Mouse (Mus musculus): ENCODE measurements around the gene Celsr1. TPM values are rescaled to one million over a fixed set of nuclear protein-coding genes. Genes with fewer than 3 reads are reported as not detected.

Gene Celsr1
- polyA plus RNA-seq, 1 experiment: 0.06 TPM

DNA sequence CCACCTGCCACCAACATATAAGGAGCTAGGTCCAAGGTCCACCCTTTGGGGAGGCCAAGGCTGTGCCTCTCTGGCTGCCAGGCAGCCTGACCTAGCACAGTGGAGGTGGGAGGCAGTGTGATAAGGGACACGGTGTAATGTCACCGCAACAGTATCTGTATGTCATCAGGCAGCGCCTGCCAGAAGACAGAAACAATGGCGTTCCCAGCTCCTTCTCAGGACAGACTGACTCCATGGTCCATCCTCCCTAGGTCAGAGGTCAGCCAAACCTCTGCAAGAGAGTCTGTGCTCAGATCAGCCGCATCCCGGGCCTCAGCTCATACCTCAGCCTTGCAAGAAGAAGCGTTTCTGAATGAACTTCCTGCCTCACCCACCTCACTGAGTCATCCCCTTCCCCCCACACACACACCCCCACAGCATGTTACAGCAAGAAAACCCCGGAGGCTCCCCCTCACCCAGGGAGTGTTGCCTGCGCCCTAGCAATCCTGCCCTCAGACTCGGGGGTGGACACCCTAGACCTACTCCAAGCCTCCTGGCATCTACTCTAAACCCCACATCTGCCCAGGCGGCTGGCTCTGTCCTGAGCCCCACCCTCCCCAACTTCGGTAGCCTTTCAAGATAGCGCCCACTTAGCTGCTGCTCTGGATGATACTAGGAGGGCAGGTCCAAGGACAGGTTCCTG lies 17.6 kb downstream of the Celsr1 start:
- Histone ChIP-seq H3K36me3 (ENCODE audit: control insufficient read depth, insufficient read depth) (no peaks in the 10 kb centered on the region), H3ac (ENCODE audit: control insufficient read depth, insufficient read length) (no peak overlapping the region), H3K4me2 (ENCODE audit: low read depth) (no peak overlapping the region), H3K4me3 (no peak overlapping the region), H3K27me3 (ENCODE audit: control insufficient read depth, insufficient read depth, insufficient read length) (peaks cover 6% of the 10 kb centered on the region), H3K79me2 (ENCODE audit: control insufficient read depth, insufficient read depth) (no peaks in the 10 kb centered on the region)
- TF ChIP-seq MYOG (IDR thresholded peaks at IDR 0.05; ENCODE audit: control insufficient read depth in 1 of 3, insufficient read depth in 1 of 3, insufficient read length in 2 of 3, low read depth in 2 of 3) (no peak), E2F4 (IDR thresholded peaks at IDR 0.05; ENCODE audit: insufficient read depth) (no peak), MAX (IDR thresholded peaks at IDR 0.05; ENCODE audit: low read depth) (no peak), TCF3 (IDR thresholded peaks at IDR 0.05; ENCODE audit: insufficient read length, low read depth) (no peak), TCF12 (IDR thresholded peaks at IDR 0.05; ENCODE audit: insufficient read depth, poor library complexity, severe bottlenecking) (no peak), CEBPB (IDR thresholded peaks at IDR 0.05; ENCODE audit: insufficient read depth, poor library complexity, severe bottlenecking) (no peak), SRF (IDR thresholded peaks at IDR 0.05; ENCODE audit: control insufficient read depth, insufficient read length, low read depth) (no peak), REST (IDR thresholded peaks at IDR 0.05; ENCODE audit: insufficient read depth, insufficient read length) (no peak), POLR2A (IDR thresholded peaks at IDR 0.05; ENCODE audit: insufficient read length, low read depth) (no peak), USF1 (IDR thresholded peaks at IDR 0.05; ENCODE audit: low read depth) (no peak), POLR2AphosphoS2 (IDR thresholded peaks at IDR 0.05; ENCODE audit: insufficient read length, low read depth) (no peak), MYOD1 (IDR thresholded peaks at IDR 0.05; ENCODE audit: control insufficient read depth in 1 of 3, insufficient read length in 2 of 3, low read depth in 2 of 3) (no peak)

DNA sequence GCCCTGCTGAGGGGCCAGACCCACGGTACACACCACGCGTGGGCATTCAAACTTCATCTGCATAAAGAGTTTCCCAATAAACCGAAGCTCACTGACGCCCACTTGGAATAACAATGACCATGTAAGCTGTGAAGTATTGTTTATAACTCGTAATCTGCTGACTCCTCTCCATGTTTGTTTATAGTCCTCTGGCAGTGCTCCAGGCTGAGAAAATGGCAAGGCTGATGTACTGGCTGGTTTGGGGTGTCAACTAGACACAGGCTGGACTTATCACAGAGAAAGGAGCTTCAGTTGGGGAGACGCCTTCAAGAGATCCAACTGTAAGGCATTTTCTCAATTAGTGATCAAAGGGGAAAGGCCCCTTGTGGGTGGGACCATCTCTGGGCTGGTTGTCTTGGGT lies 18.6 kb downstream of the Celsr1 start:
- H3K4me2 ChIP-seq (ENCODE audit: low read depth): no peak overlapping the region
- no peaks in the 10 kb centered on the region for H3K36me3 ChIP-seq (ENCODE audit: control insufficient read depth, insufficient read depth)
- H3ac ChIP-seq (ENCODE audit: control insufficient read depth, insufficient read length): no peak overlapping the region
- H3K79me2 ChIP-seq (ENCODE audit: control insufficient read depth, insufficient read depth): no peaks in the 10 kb centered on the region
- peaks cover 16% of the 10 kb centered on the region for H3K27me3 ChIP-seq (ENCODE audit: control insufficient read depth, insufficient read depth, insufficient read length)
- TF ChIP-seq MYOG (IDR thresholded peaks at IDR 0.05; ENCODE audit: control insufficient read depth in 1 of 3, insufficient read depth in 1 of 3, insufficient read length in 2 of 3, low read depth in 2 of 3) (no peak), TCF12 (IDR thresholded peaks at IDR 0.05; ENCODE audit: insufficient read depth, poor library complexity, severe bottlenecking) (no peak), SRF (IDR thresholded peaks at IDR 0.05; ENCODE audit: control insufficient read depth, insufficient read length, low read depth) (no peak)
- no peak overlapping the region for H3K4me3 ChIP-seq

DNA sequence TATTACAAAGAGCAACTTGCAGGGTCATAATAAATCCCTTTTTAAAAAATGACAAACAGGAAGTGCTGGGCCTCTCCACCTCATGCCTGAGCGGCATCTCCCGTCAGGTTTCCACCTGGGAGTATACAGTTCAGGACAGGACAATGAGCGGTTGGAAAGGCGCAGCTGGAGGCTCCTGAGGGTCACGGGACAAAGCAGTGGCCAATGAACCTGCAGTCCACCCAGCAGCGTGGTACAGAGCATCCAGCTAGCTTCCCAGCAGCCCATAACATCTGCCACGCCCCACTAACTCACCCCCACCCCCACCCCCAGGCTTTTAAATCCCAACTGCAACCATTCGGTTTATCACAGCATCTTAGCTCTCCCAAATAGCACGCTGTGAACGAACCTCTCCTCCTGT lies 19.9 kb downstream of the Celsr1 start:
- Histone ChIP-seq H3K36me3 (ENCODE audit: control insufficient read depth, insufficient read depth) (no peaks in the 10 kb centered on the region), H3K4me2 (ENCODE audit: low read depth) (no peak overlapping the region), H3K27me3 (ENCODE audit: control insufficient read depth, insufficient read depth, insufficient read length) (peaks cover 19% of the 10 kb centered on the region), H3K4me3 (no peak overlapping the region), H3ac (ENCODE audit: control insufficient read depth, insufficient read length) (no peak overlapping the region), H3K79me2 (ENCODE audit: control insufficient read depth, insufficient read depth) (no peaks in the 10 kb centered on the region)
- no peak for TF ChIP-seq POLR2A (IDR thresholded peaks at IDR 0.05; ENCODE audit: insufficient read length, low read depth)
- TF ChIP-seq SRF (IDR thresholded peaks at IDR 0.05; ENCODE audit: control insufficient read depth, insufficient read length, low read depth): no peak
- no peak for TF ChIP-seq USF1 (IDR thresholded peaks at IDR 0.05; ENCODE audit: low read depth)
- TF ChIP-seq TCF3 (IDR thresholded peaks at IDR 0.05; ENCODE audit: insufficient read length, low read depth): no peak
- TF ChIP-seq TCF12 (IDR thresholded peaks at IDR 0.05; ENCODE audit: insufficient read depth, poor library complexity, severe bottlenecking): no peak
- no peak for TF ChIP-seq MYOD1 (IDR thresholded peaks at IDR 0.05; ENCODE audit: control insufficient read depth in 1 of 3, insufficient read length in 2 of 3, low read depth in 2 of 3)
- TF ChIP-seq POLR2AphosphoS2 (IDR thresholded peaks at IDR 0.05; ENCODE audit: insufficient read length, low read depth): no peak
- TF ChIP-seq MAX (IDR thresholded peaks at IDR 0.05; ENCODE audit: low read depth): no peak
- TF ChIP-seq MYOG (IDR thresholded peaks at IDR 0.05; ENCODE audit: control insufficient read depth in 1 of 3, insufficient read depth in 1 of 3, insufficient read length in 2 of 3, low read depth in 2 of 3): no peak

DNA sequence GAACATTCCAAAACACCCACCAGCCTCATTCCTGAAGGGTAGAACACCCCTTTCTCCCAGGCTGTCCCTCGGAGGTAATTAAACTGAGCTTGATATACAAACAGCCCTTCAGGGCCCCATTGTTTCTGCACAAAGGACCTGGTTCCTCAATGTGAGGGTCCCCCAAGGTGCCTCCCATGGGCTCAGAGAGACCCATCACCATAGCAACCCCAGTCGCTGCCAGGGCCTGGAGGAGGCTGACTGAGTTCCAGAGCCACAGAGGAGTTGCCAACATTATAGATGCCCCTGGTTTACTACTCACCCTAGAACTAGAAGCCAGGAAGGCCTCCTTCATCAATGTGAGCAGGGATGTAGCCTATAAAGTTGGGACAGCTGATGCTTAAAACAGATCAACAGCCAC lies 20.4 kb downstream of the Celsr1 start:
- Histone ChIP-seq H3K79me2 (ENCODE audit: control insufficient read depth, insufficient read depth) (no peaks in the 10 kb centered on the region), H3ac (ENCODE audit: control insufficient read depth, insufficient read length) (no peak overlapping the region), H3K4me3 (no peak overlapping the region), H3K27me3 (ENCODE audit: control insufficient read depth, insufficient read depth, insufficient read length) (peaks cover 19% of the 10 kb centered on the region), H3K36me3 (ENCODE audit: control insufficient read depth, insufficient read depth) (no peaks in the 10 kb centered on the region), H3K4me2 (ENCODE audit: low read depth) (no peak overlapping the region)
- no peak for TF ChIP-seq REST (IDR thresholded peaks at IDR 0.05; ENCODE audit: insufficient read depth, insufficient read length)
- no peak for TF ChIP-seq SRF (IDR thresholded peaks at IDR 0.05; ENCODE audit: control insufficient read depth, insufficient read length, low read depth)
- no peak for TF ChIP-seq CEBPB (IDR thresholded peaks at IDR 0.05; ENCODE audit: insufficient read depth, poor library complexity, severe bottlenecking)
- no peak for TF ChIP-seq POLR2A (IDR thresholded peaks at IDR 0.05; ENCODE audit: insufficient read length, low read depth)
- no peak for TF ChIP-seq TCF3 (IDR thresholded peaks at IDR 0.05; ENCODE audit: insufficient read length, low read depth)
- no peak for TF ChIP-seq MYOG (IDR thresholded peaks at IDR 0.05; ENCODE audit: control insufficient read depth in 1 of 3, insufficient read depth in 1 of 3, insufficient read length in 2 of 3, low read depth in 2 of 3)
- no peak for TF ChIP-seq E2F4 (IDR thresholded peaks at IDR 0.05; ENCODE audit: insufficient read depth)
- TF ChIP-seq MAX (IDR thresholded peaks at IDR 0.05; ENCODE audit: low read depth): no peak
- TF ChIP-seq USF1 (IDR thresholded peaks at IDR 0.05; ENCODE audit: low read depth): no peak
- no peak for TF ChIP-seq POLR2AphosphoS2 (IDR thresholded peaks at IDR 0.05; ENCODE audit: insufficient read length, low read depth)
- no peak for TF ChIP-seq TCF12 (IDR thresholded peaks at IDR 0.05; ENCODE audit: insufficient read depth, poor library complexity, severe bottlenecking)
- TF ChIP-seq MYOD1 (IDR thresholded peaks at IDR 0.05; ENCODE audit: control insufficient read depth in 1 of 3, insufficient read length in 2 of 3, low read depth in 2 of 3): no peak

DNA sequence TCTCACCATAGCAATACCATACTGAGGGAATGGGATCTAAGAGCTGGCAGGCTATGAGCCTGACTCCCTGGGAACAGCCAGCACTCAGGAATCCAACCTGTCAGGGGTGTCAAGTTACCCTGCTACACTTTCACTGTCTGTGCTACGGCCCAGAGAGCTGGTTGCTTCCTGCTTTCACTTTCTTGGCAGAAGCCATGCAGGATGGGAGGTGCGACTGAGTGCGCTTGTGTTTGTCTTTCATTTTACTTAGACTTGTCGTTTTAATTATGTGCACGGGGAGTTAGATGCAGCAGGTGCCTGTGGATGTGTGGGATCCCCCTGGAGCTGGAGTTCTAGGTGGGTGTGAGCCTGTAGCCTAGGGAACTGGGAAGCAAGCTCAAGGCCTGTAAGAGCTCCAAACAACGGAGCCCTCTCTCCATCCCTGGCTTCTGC lies 25.9 kb downstream of the Celsr1 start:
- H3K36me3 ChIP-seq (ENCODE audit: control insufficient read depth, insufficient read depth): no peaks in the 10 kb centered on the region
- no peak for TF ChIP-seq USF1 (IDR thresholded peaks at IDR 0.05; ENCODE audit: low read depth)
- TF ChIP-seq TCF12 (IDR thresholded peaks at IDR 0.05; ENCODE audit: insufficient read depth, poor library complexity, severe bottlenecking): no peak
- TF ChIP-seq MAX (IDR thresholded peaks at IDR 0.05; ENCODE audit: low read depth): no peak
- TF ChIP-seq TCF3 (IDR thresholded peaks at IDR 0.05; ENCODE audit: insufficient read length, low read depth): no peak
- TF ChIP-seq MYOD1 (IDR thresholded peaks at IDR 0.05; ENCODE audit: control insufficient read depth in 1 of 3, insufficient read length in 2 of 3, low read depth in 2 of 3): no peak
- no peak for TF ChIP-seq POLR2A (IDR thresholded peaks at IDR 0.05; ENCODE audit: insufficient read length, low read depth)
- TF ChIP-seq E2F4 (IDR thresholded peaks at IDR 0.05; ENCODE audit: insufficient read depth): no peak
- no peak for TF ChIP-seq CEBPB (IDR thresholded peaks at IDR 0.05; ENCODE audit: insufficient read depth, poor library complexity, severe bottlenecking)
- no peak for TF ChIP-seq REST (IDR thresholded peaks at IDR 0.05; ENCODE audit: insufficient read depth, insufficient read length)
- no peak for TF ChIP-seq SRF (IDR thresholded peaks at IDR 0.05; ENCODE audit: control insufficient read depth, insufficient read length, low read depth)
- no peaks in the 10 kb centered on the region for H3K79me2 ChIP-seq (ENCODE audit: control insufficient read depth, insufficient read depth)
- H3K4me2 ChIP-seq (ENCODE audit: low read depth): no peak overlapping the region
- H3K27me3 ChIP-seq (ENCODE audit: control insufficient read depth, insufficient read depth, insufficient read length): peaks cover 29% of the 10 kb centered on the region
- H3ac ChIP-seq (ENCODE audit: control insufficient read depth, insufficient read length): no peak overlapping the region
- H3K4me3 ChIP-seq: no peak overlapping the region

Data from myocyte (in vitro differentiated cells).